ENCODE assay signal across 9 mouse cellular contexts in the genomic region with DNA sequence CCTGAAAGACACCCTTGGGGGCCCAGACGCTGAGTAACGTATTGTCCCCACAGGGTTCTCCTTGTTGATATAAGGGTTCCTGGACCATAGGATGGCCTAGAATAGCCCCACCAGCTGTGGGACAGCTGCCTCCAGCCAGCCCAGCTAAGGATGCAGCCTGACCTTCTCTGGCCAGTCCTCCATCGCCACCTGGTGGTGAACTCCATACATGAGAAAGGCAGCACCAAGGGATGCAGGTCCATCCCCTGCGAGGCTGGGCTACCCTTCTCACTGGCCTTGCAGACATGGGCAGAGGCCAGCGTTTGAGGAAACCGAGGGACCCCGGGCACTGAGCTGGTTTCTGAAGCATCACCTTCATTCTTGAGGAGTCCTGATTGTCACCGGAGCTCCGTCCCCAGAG. TPM values are rescaled to one million over a fixed set of nuclear protein-coding genes. Genes with fewer than 3 reads are reported as not detected.
A peak's percentile ranks its signal among the peaks of the same experiment; 100 is the strongest.
DNase-seq lines count a peak whose midpoint lies in the region; ATAC-seq and TF ChIP-seq lines count a peak whose summit lies in the region.
"Had no signal": no experiment of that assay in that cellular context is flagged by ENCODE, and none has a peak within 500 bp of the region (broad histone marks: within the 10 kb centered on the region; RNA-seq: fewer than 3 reads in every experiment).

No protein-coding gene starts in this region.

- H3K4me1 ChIP-seq in CH12.LX (ENCODE audit: control insufficient read depth in 1 of 2, insufficient read depth in 2 of 2) = peaks cover 3 to 4% of the 10 kb centered on the region in 2 experiments; a peak in 1 of 4 replicates
- H3K4me1 ChIP-seq in forebrain, embryonic 12.5 days = peaks cover 37% of the 10 kb centered on the region
- no peaks in the 10 kb centered on the region for H3K4me1 ChIP-seq in lung, embryonic 14.5 days (ENCODE audit: insufficient read depth)
- H3K4me1 ChIP-seq: embryonic facial prominence, embryonic 13.5 days had no signal

- TF ChIP-seq RAD21 in CH12.LX (IDR thresholded peaks at IDR 0.05; ENCODE audit: low read depth, low read length) = peak; percentile 90

- H3K79me2 ChIP-seq in CH12.LX (replicated peaks; ENCODE audit: control insufficient read depth, extremely low read depth, insufficient read depth, poor library complexity, severe bottlenecking) = no peaks in the 10 kb centered on the region

- intact Hi-C loops in heart, postnatal 25 days (cut with DNase I) = loop anchor here (1.0 to 2.0 kb wide), 4 partner anchors 62 to 359 kb away; no protein-coding TSS in a partner anchor

- H3K4me3 ChIP-seq in CH12.LX (replicated peaks in 1 of 3; ENCODE audit: low read depth in 2 of 3, low read length in 2 of 3, poor library complexity in 1 of 3) = no peak overlapping the region
- H3K4me3 ChIP-seq in forebrain, embryonic 12.5 days (replicated peaks) = no peak overlapping the region
- H3K4me3 ChIP-seq in lung, embryonic 14.5 days (ENCODE audit: low read depth, low read length) = no peak overlapping the region
- H3K4me3 ChIP-seq: embryonic facial prominence, embryonic 13.5 days had no signal

- TF ChIP-seq CTCF in CH12.LX (conservative IDR thresholded peaks at IDR 0.05 in 1 of 2, IDR thresholded peaks at IDR 0.05 in 1 of 2; ENCODE audit: low read depth in 2 of 2, low read length in 2 of 2) = peak; percentile 68 to 92
- peak; percentile 99 for TF ChIP-seq CTCF in lung, embryonic 14.5 days (IDR thresholded peaks at IDR 0.05; ENCODE audit: low read depth)

- no peak for TF ChIP-seq POLR2A in CH12.LX (IDR thresholded peaks at IDR 0.05; ENCODE audit: low read depth, low read length)

- 19% methylated on average over 9 of the region's 9 CpGs for WGBS in forebrain, embryonic 12.5 days
- 17% methylated on average over 9 of the region's 9 CpGs for WGBS in lung, embryonic 14.5 days

- H3K36me3 ChIP-seq in CH12.LX (replicated peaks in 1 of 2; ENCODE audit: control insufficient read depth in 1 of 2, insufficient read depth in 1 of 2, low read length in 1 of 2) = no peaks in the 10 kb centered on the region
- H3K36me3 ChIP-seq in forebrain, embryonic 12.5 days (replicated peaks) = no peaks in the 10 kb centered on the region
- H3K36me3 ChIP-seq in lung, embryonic 14.5 days (ENCODE audit: insufficient read depth) = no peaks in the 10 kb centered on the region
- H3K36me3 ChIP-seq: embryonic facial prominence, embryonic 13.5 days had no signal

- H3K27me3 ChIP-seq in CH12.LX (replicated peaks) = peaks cover 94% of the 10 kb centered on the region
- H3K27me3 ChIP-seq in forebrain, embryonic 12.5 days = peaks cover 41% of the 10 kb centered on the region
- H3K27me3 ChIP-seq in lung, embryonic 14.5 days (ENCODE audit: insufficient read depth, low read length) = peaks cover 7% of the 10 kb centered on the region

- dilution Hi-C loops in CH12.LX (cut with MboI; ENCODE audit: extremely low pct_ligation_motif_present, extremely low pct_unique_long_range_greater_than_20kb, low sequenced_read_pairs) = no loop called here

- ATAC-seq in forebrain, embryonic 12.5 days (ENCODE audit: low FRiP score) = peak; percentile 80
- ATAC-seq in lung, embryonic 14.5 days (ENCODE audit: insufficient read depth) = peak; percentile 85

- peaks cover 5% of the 10 kb centered on the region for H3K9me3 ChIP-seq in CH12.LX (replicated peaks; ENCODE audit: low read length)
- no peaks in the 10 kb centered on the region for H3K9me3 ChIP-seq in forebrain, embryonic 12.5 days
- no peaks in the 10 kb centered on the region for H3K9me3 ChIP-seq in lung, embryonic 14.5 days (ENCODE audit: low read depth, low read length)
- H3K9me3 ChIP-seq: embryonic facial prominence, embryonic 13.5 days had no signal

- in situ Hi-C loops in CH12.LX (cut with MboI; ENCODE audit: low pct_ligation_motif_present, low pct_unique_long_range_greater_than_20kb, low sequenced_read_pairs) = loop anchor here (10.0 kb wide), 1 partner anchor 329 kb away; a partner anchor contains a TSS

- no peak overlapping the region for H3K4me2 ChIP-seq in CH12.LX (ENCODE audit: insufficient read depth, low read depth, poor library complexity, severe bottlenecking)
- H3K4me2 ChIP-seq in forebrain, embryonic 12.5 days = no peak overlapping the region
- H3K4me2 ChIP-seq in lung, embryonic 14.5 days = no peak overlapping the region
- H3K4me2 ChIP-seq: embryonic facial prominence, embryonic 13.5 days had no signal

- TF ChIP-seq EP300 in CH12.LX (IDR thresholded peaks at IDR 0.05; ENCODE audit: low read length) = no peak

- H3K9ac ChIP-seq in CH12.LX (ENCODE audit: insufficient read depth, low read depth) = no peak overlapping the region
- no peak overlapping the region for H3K9ac ChIP-seq in forebrain, embryonic 12.5 days
- no peak overlapping the region for H3K9ac ChIP-seq in lung, embryonic 14.5 days
- H3K9ac ChIP-seq: embryonic facial prominence, embryonic 13.5 days had no signal

- DNase-seq in CH12.LX (ENCODE audit: extremely low read depth) = peak; percentile 43
- peak; percentile 60 for DNase-seq in c-Kit-positive CD71-negative TER-119-negative erythroid progenitor cells, embryonic 14.5 days (ENCODE audit: low read depth)
- peak; percentile 63 for DNase-seq in heart, postnatal 25 days (ENCODE audit: low spot score)
- peak; percentile 87 for DNase-seq in layer of hippocampus, adult 11-12 months (ENCODE audit: low spot score)
- DNase-seq in lung, embryonic 14.5 days = peak; percentile 92
- peak; percentile 91 for DNase-seq in ovary, postnatal 14 days (ENCODE audit: low spot score)
- peak; percentile 39 to 78 for DNase-seq in thymus, postnatal 10 days (ENCODE audit: low spot score in 2 of 2)

- H3K27ac ChIP-seq in CH12.LX (ENCODE audit: insufficient read depth, low read depth) = no peak overlapping the region
- H3K27ac ChIP-seq in forebrain, embryonic 12.5 days = no peak overlapping the region
- no peak overlapping the region for H3K27ac ChIP-seq in lung, embryonic 14.5 days (ENCODE audit: low read depth)
- H3K27ac ChIP-seq: embryonic facial prominence, embryonic 13.5 days had no signal

TF ChIP-seq in CH12.LX, 34 proteins besides CTCF, POLR2A, EP300 and RAD21:
- peak; percentile 29; the same call in 1 of the 2 replicates for TF ChIP-seq ZC3H11A (IDR thresholded peaks at IDR 0.05; ENCODE audit: low read depth, low read length)
- TF ChIP-seq ELF1 (IDR thresholded peaks at IDR 0.05; ENCODE audit: low read depth, low read length) = no peak
- TF ChIP-seq USF2 (conservative IDR thresholded peaks at IDR 0.05; ENCODE audit: low read depth, low read length) = no peak
- no peak for TF ChIP-seq MYC (IDR thresholded peaks at IDR 0.05; ENCODE audit: low read depth, low read length)
- no peak for TF ChIP-seq TBP (conservative IDR thresholded peaks at IDR 0.05; ENCODE audit: low read depth, low read length)
- TF ChIP-seq POLR2AphosphoS2 (IDR thresholded peaks at IDR 0.05; ENCODE audit: low read depth, low read length) = no peak
- TF ChIP-seq JUND (conservative IDR thresholded peaks at IDR 0.05; ENCODE audit: low read depth, low read length) = no peak
- no peak for TF ChIP-seq KAT2A (IDR thresholded peaks at IDR 0.05; ENCODE audit: insufficient replicate concordance, low read length)
- 0 out of 2 replicates have a peak, but pooled peaks have one; percentile 13 for TF ChIP-seq NRF1 (IDR thresholded peaks at IDR 0.05; ENCODE audit: low read depth, low read length)
- no peak for TF ChIP-seq PAX5 (IDR thresholded peaks at IDR 0.05; ENCODE audit: low read length)
- TF ChIP-seq ETS1 (conservative IDR thresholded peaks at IDR 0.05; ENCODE audit: low read depth, low read length) = no peak
- TF ChIP-seq ZNF384 (IDR thresholded peaks at IDR 0.05; ENCODE audit: low read depth, low read length) = no peak
- TF ChIP-seq UBTF (IDR thresholded peaks at IDR 0.05; ENCODE audit: low read depth, low read length) = no peak
- peak; percentile 83 for TF ChIP-seq SMC3 (IDR thresholded peaks at IDR 0.05; ENCODE audit: low read depth, low read length)
- TF ChIP-seq CHD2 (IDR thresholded peaks at IDR 0.05; ENCODE audit: low read length) = no peak
- no peak for TF ChIP-seq GABPA (IDR thresholded peaks at IDR 0.05; ENCODE audit: insufficient replicate concordance, low read depth, low read length)
- no peak for TF ChIP-seq SIN3A (IDR thresholded peaks at IDR 0.05; ENCODE audit: low read length)
- no peak for TF ChIP-seq BHLHE40 (IDR thresholded peaks at IDR 0.05; ENCODE audit: low read depth, low read length)
- no peak for TF ChIP-seq TCF12 (IDR thresholded peaks at IDR 0.05; ENCODE audit: low read depth, low read length)
- no peak for TF ChIP-seq HCFC1 (IDR thresholded peaks at IDR 0.05; ENCODE audit: low read depth, low read length)
- TF ChIP-seq MAFK (IDR thresholded peaks at IDR 0.05; ENCODE audit: insufficient replicate concordance, low read length) = no peak
- TF ChIP-seq E2F4 (IDR thresholded peaks at IDR 0.05; ENCODE audit: insufficient replicate concordance, low read depth, low read length) = no peak
- peak; percentile 31; the same call in 1 of the 2 replicates for TF ChIP-seq NELFE (IDR thresholded peaks at IDR 0.05; ENCODE audit: low read depth, low read length)
TF ChIP-seq in CH12.LX: peak in this region for 4.

RNA-seq across cellular contexts. Expression of a gene that starts 15.5 kb away (rescaled TPM):
- total RNA-seq in CH12.LX (2012; rRNA removed) (not detected in 2 replicates), CH12.LX (2014; rRNA removed) (not detected in 2 replicates)
- polyA plus RNA-seq in CH12.LX (2012; ENCODE audit: insufficient read length, low read depth) = not detected in 2 replicates
- not detected in 2 replicates for polyA plus RNA-seq in forebrain, embryonic 12.5 days (2016; fragmentation: Nextera tagmentation; extraction: Ambion mirVana)
- 10 to 100 TPM; 24.6 to 26.9 TPM for total RNA-seq in heart, postnatal 25 days (2021)
- polyA plus RNA-seq in lung, embryonic 14.5 days (2014; fragmentation: Nextera tagmentation; extraction: Ambion mirVana) = not detected in 2 replicates

RNA-seq across cellular contexts. Expression of a gene that starts 42.8 kb away (rescaled TPM):
- total RNA-seq in CH12.LX (2012; rRNA removed) = not detected in 2 replicates
- not detected in 2 replicates for total RNA-seq in CH12.LX (2014; rRNA removed)
- polyA plus RNA-seq in CH12.LX (2012; ENCODE audit: insufficient read length, low read depth) = not detected in 2 replicates
- 10.7 and 11.5 TPM in 2 replicates for polyA plus RNA-seq in forebrain, embryonic 12.5 days (2016; fragmentation: Nextera tagmentation; extraction: Ambion mirVana)
- not detected for total RNA-seq in heart, postnatal 25 days (2021)
- polyA plus RNA-seq in lung, embryonic 14.5 days (2014; fragmentation: Nextera tagmentation; extraction: Ambion mirVana) = 0.12 and 0.32 TPM in 2 replicates
